Mouse (Mus musculus) kidney, postnatal 4 days (tissue): ENCODE results near the gene Oxct2b.
"Not testable (repeated sequence)": the region's sequence is repeated elsewhere in the genome, so short reads cannot be mapped to it uniquely, and the experiment has no call there.

Source experiments
- DNase-seq, 2 experiments: peaks; one replicate each; pipeline ENCODE4 v3.0.0; 2021; ENCODE audit warnings: mixed read lengths in 2 of 2

Oxct2b gene

DNA sequence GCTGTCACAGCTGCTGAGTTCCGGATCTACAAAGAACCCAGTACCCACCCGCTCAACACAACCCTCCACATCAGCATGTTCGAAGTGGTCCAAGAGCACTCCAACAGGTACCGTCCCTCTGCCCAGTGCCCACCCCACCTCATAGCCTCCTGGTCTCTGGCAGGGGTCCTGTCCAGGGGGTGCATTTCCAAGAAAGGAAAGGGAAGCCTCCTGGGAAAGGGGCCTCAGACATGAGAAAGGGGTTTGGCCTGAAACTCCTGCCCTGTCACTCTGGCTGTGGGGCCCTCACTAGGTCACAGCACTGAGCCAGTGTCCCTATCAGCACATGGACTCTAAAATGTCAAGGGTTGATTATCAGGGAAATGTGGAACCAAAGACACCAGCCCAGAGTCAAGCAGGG lies 1.4 kb upstream of the Oxct2b start:
- DNase-seq: not testable (repeated sequence)

- DNase-seq: peak; percentile 25 to 46
Measured at GRCm38 (mm10) chr4:123116640-123117039, 574 bp downstream of the Oxct2b start.

DNA sequence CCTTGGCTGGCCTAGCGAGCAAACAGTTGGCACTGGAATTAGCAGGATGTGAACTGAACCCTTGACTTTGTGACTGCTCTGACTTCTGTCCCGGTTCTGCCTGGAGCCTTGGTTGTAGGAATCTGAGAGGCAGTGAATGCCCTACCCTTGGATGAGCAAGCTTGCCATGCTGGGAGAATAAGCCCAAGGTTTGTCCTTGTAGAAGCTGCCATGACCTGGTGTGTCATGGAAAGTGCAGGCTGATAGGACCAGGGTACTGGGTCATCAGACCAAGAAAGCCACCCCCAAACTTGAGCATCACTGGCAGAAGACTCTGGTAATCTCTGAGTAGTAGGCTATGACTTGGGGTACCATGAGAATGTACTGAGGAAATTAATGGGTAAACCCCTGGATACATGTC lies 5.2 kb downstream of the Oxct2b start:
- DNase-seq: no peak

DNA sequence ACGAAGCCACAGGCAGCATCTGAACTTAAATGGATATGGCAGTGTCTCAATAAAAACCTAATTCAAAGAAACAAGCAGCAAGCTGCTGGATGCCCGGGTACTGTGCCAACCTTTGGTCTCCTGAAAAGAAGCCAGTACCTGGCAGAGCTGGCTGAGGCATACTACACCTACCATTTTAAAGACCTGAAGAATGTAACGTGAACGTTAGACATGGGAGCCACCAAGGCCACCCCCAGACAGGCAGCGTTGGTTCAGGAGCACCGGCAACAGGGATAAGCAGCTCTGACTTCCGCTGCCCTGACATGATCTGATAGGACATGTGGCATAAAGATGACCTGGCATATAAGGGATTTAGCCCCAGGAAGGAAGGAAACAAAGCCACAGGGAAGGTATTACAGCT lies 10.6 kb downstream of the Oxct2b start:
- no peak for DNase-seq

DNA sequence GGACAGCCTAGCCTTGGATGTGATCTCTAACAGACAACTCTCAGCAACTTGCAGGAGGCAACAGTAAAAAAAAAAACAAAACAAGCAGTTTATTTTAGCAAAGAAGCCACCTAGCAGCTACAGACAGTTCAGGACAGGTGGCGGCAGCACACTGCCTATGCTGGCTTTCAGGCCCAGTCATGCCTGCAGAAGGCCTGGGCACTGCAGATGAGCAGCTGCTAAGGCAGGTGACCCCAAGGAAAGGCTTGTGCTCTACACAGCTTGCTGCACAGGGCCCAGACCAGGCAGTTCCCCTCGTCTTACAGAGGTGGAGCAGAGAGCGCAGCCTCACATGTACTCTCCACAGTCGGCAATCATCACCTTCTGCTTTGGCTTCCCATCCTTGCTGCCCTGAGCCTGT lies 11.0 kb downstream of the Oxct2b start:
- no peak for DNase-seq

GRCm38 (mm10) chr4:123137551-123137950 lies 21.5 kb downstream of the Oxct2b start:
- DNase-seq: no peak

DNA sequence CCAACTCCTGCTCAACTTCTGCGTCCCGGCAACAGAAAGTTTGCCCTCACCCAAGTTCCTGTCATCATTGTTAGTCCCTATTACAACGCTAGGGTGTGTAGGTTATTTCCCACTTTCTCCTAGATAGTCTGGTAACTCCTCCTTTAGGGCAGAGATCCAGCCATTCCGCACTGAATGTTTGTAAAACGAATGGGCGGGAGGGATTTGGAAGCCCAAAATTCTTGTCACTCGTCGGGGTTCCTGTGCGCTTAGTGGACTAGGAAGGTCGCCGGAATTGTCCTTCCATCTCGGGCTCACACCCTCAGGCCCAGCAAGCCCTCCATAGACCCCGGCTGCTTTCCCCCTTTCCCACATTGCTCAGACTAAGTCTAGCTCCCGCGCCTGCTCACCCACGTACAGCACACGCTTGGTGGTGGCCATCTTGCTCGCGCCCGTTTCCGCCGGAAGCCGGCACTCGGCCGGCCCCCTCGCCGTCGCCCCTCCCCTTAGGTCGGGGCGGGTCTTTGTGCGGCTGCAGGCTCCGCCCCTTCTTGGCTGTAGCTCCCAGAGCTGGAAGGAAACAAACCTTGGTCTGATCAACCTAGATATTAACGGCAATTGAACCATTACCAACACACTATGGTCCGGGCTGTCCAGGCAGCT lies 23.6 kb downstream of the Oxct2b start, which contains the start of gene Ppie:
Gene Ppie (minus strand): TSS at position 439 of the 642 bp plus-strand sequence.
- DNase-seq: peak; percentile 89 to 93

- DNase-seq: no peak
Measured at GRCm38 (mm10) chr4:123147446-123148150, 31.5 kb downstream of the Oxct2b start.

- DNase-seq: no peak
Measured at GRCm38 (mm10) chr4:123152003-123152402, 35.9 kb downstream of the Oxct2b start.

GRCm38 (mm10) chr4:123152976-123153375 lies 36.9 kb downstream of the Oxct2b start:
- DNase-seq: no peak

- peak in 1 of 2 experiments; percentile 13 for DNase-seq
Measured at GRCm38 (mm10) chr4:123155004-123155403, 38.9 kb downstream of the Oxct2b start.

DNA sequence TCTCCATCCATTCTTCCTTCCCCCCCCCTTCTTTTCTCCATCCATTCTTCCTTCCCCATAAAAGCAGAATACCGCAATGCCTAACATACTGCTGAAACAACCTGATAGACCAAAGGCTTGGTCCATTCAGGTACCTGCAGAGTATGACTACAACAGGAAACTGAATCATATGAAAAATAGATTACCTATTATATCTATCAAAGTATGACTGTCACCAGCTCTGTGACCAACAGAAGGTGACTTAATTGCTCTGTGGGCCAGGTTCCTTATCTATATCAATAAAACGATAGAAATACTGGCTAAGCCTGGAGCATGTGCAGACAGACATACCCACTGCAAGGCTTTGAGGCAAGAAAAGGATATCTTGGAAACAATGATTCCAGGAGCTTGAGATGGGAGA lies 39.4 kb downstream of the Oxct2b start:
- DNase-seq: no peak

DNA sequence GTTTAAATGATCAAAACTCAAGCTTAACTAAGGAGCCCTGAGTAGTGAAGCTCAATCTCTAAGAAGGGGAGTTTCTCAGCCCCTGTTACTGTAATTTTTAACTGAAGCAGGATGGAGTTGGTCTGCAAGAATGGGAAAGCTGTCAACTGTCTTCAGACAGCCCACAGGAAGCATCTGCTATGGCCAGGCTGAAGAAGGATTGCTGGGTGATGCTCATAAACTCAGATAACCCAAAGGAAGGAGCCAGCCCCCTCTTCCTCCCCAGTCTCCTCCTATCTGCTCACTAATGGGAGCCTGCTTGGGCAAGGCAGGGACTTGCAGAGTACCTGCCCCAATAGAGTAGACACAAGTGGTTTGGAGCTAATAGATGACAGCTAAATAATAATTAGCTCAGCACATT lies 39.8 kb downstream of the Oxct2b start:
- DNase-seq: no peak

DNA sequence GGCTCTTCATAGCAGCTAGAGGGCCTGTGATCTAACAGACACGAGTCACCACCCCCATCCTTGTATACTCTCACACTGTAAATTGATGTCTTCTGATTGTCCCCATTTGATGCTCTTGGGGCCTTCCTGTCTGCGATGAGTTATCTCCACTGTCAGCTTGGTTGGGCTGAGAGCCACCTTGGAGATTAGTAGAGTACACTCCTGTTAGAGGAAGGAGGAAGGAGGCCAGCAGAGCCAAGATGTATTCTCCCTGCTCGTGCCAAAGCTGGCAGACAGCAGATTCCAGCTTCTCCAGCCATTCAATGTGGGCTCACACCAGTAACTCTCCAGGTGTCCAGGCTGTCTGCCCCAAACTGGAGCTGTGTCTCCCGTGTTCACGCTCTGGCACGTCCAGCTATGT lies 44.5 kb downstream of the Oxct2b start:
- no peak for DNase-seq

DNA sequence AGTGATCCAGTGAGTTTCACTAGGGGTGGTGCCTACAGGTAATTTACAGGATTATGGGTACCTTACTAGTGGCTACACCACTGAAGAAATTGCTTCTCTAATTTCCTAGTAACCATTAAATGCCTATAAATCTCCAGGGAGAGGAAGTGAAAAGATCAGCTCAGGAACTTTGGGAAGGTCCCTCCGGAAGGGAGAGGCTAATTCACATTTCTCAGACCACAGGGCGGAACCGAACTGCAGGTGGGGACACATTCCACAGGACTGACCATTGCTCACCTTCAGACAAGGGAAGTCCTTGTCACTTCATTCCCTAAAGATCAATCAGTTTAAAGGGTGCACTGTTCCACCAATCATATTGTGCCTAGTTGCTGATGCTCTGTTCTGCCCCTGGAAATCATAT lies 45.2 kb downstream of the Oxct2b start:
- not testable (repeated sequence) for DNase-seq

- DNase-seq: peak in 1 of 2 experiments; percentile 6
Measured at GRCm38 (mm10) chr4:123162305-123162917, 46.3 kb downstream of the Oxct2b start.

GRCm38 (mm10) chr4:123164157-123164556 lies 48.1 kb downstream of the Oxct2b start:
- DNase-seq: peak in 1 of 2 experiments; percentile 10
